Mouse (Mus musculus): Measurements from ENCODE around the gene 2210017I01Rik.

2210017I01Rik gene

DNA sequence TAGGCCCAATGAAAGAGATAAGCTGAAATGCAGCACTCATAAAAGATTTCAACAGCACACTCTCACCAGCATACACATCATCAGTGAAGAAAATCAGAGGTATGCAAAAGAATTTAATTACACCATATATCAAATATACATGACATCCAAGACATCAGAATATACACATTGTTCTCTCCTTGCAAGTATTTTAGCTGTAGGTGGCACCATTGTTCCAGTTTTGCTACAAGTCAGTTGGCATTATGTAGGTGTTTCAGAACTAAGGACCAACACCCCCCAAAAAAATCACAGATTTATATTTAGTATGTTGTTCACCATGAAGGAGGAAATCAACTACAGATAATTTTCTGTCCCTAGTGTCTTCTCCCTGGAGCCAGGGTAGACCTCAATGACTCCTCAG is 41.9 kb downstream of the 2210017I01Rik start:
- no peak for DNase-seq (ENCODE audit: low spot score)
